Mouse (Mus musculus): ENCODE data around the gene Atrnl1.
"Not testable (repeated sequence)": the region's sequence is repeated elsewhere in the genome, so short reads cannot be mapped to it uniquely, and the experiment has no call there.

- TF ChIP-seq CTCF (IDR thresholded peaks at IDR 0.05; ENCODE audit: extremely low read depth, insufficient read depth, insufficient read length, insufficient replicate concordance); POLR2A (IDR thresholded peaks at IDR 0.05; ENCODE audit: low read depth, low read length): not testable (repeated sequence)
Measured at GRCm38 (mm10) chr19:57879841-57880240, 269.0 kb downstream of the Atrnl1 start.
